Mouse (Mus musculus) MEL (cell line): ENCODE data around the gene Ube2m. TPM values are rescaled to one million over a fixed set of nuclear protein-coding genes. Genes with fewer than 3 reads are reported as not detected.

Experiments used
- DNase-seq: peaks from one replicate; pipeline ENCODE4 v3.0.0; 2011; ENCODE audit warnings: low read depth, low spot score
- H3K27ac ChIP-seq: 2 replicates; pipeline ENCODE4 v1.5.1; 2012; ENCODE audit warnings: low read depth, mild to moderate bottlenecking, control low read depth, low read length, moderate library complexity; ENCODE audit not compliant: control insufficient read depth
- H3K27me3 ChIP-seq, 2 experiments: fragments of 150-350 bp in 1 of 2; sonication (generic) in 1 of 2; 2 replicates each; pipeline ENCODE4 v1.6.1; 2012; ENCODE audit warnings: low read length in 2 of 2, mild to moderate bottlenecking in 2 of 2, improper control_type of control experiment in 1 of 2, moderate library complexity in 1 of 2; ENCODE audit not compliant: insufficient read depth in 2 of 2, control insufficient read depth in 1 of 2
- H3K36me3 ChIP-seq, 2 experiments: 2 replicates each; pipeline ENCODE4 v1.6.1; 2012 to 2014; ENCODE audit warnings: low read length in 2 of 2, improper control_type of control experiment in 1 of 2, inconsistent platforms in 1 of 2, mild to moderate bottlenecking in 1 of 2; ENCODE audit not compliant: insufficient read depth in 2 of 2, control insufficient read depth in 1 of 2
- H3K4me1 ChIP-seq, 2 experiments: fragments of 150-350 bp in 1 of 2; sonication (generic) in 1 of 2; 2 replicates each; pipeline ENCODE4 v1.6.1; 2012; ENCODE audit warnings: low read length in 2 of 2, improper control_type of control experiment in 1 of 2, mild to moderate bottlenecking in 1 of 2; ENCODE audit not compliant: insufficient read depth in 2 of 2, control insufficient read depth in 1 of 2
- H3K4me3 ChIP-seq, 2 experiments: fragments of 150-350 bp in 1 of 2; sonication (generic) in 1 of 2; 2 replicates each; pipeline ENCODE4 v1.5.1; 2012; ENCODE audit warnings: low read depth in 2 of 2, low read length in 2 of 2, mild to moderate bottlenecking in 2 of 2, moderate library complexity in 2 of 2, control low read depth in 1 of 2, improper control_type of control experiment in 1 of 2; ENCODE audit not compliant: control insufficient read depth in 1 of 2, insufficient read depth in 1 of 2
- H3K79me2 ChIP-seq: 2 replicates; pipeline ENCODE4 v1.6.1; 2012; ENCODE audit warnings: mild to moderate bottlenecking, low read length, moderate library complexity; ENCODE audit not compliant: control insufficient read depth, poor library complexity, insufficient read depth
- H3K9ac ChIP-seq: 2 replicates; pipeline ENCODE4 v1.6.1; 2012; ENCODE audit warnings: low read depth, mild to moderate bottlenecking, control low read depth, low read length, moderate library complexity; ENCODE audit not compliant: control insufficient read depth, poor library complexity, severe bottlenecking
- H3K9me3 ChIP-seq: fragments of 150-350 bp; sonication (generic); replicated peaks from 2 replicates; pipeline ENCODE4 v1.6.1; 2012; ENCODE audit warnings: mild to moderate bottlenecking, low read length, improper control_type of control experiment, moderate library complexity; ENCODE audit not compliant: insufficient read depth
- CHD2 ChIP-seq: IDR thresholded peaks from 2 replicates; pipeline ENCODE4 v1.6.1; 2011; ENCODE audit warnings: low read length, improper control_type of control experiment
- ELF1 ChIP-seq: IDR thresholded peaks from 2 replicates; pipeline ENCODE4 v1.6.1; 2014; ENCODE audit warnings: low read depth, mild to moderate bottlenecking, inconsistent platforms, low read length, improper control_type of control experiment, moderate library complexity
- EP300 ChIP-seq, 2 experiments: IDR thresholded peaks; 2 replicates each; pipeline ENCODE4 v1.6.1; 2011; ENCODE audit warnings: improper control_type of control experiment in 2 of 2, low read length in 2 of 2, low read depth in 1 of 2, mild to moderate bottlenecking in 1 of 2
- MAX ChIP-seq: IDR thresholded peaks from 2 replicates; pipeline ENCODE4 v1.6.1; 2011; ENCODE audit warnings: low read length, improper control_type of control experiment
- MXI1 ChIP-seq: IDR thresholded peaks from 2 replicates; pipeline ENCODE4 v1.6.1; 2011; ENCODE audit warnings: mild to moderate bottlenecking, low read depth, low read length, improper control_type of control experiment
- MYC ChIP-seq: IDR thresholded peaks from 2 replicates; pipeline ENCODE4 v1.6.1; 2011; ENCODE audit warnings: low read depth, mild to moderate bottlenecking, low read length, improper control_type of control experiment, moderate library complexity
- NELFE ChIP-seq: IDR thresholded peaks from 2 replicates; pipeline ENCODE4 v1.6.1; 2011; ENCODE audit warnings: low read depth, low read length, improper control_type of control experiment
- POLR2A ChIP-seq, 2 experiments: IDR thresholded peaks; 2 replicates each; pipeline ENCODE4 v1.6.1; 2011 to 2012; ENCODE audit warnings: low read length in 2 of 2, mild to moderate bottlenecking in 2 of 2, control low read depth in 1 of 2, improper control_type of control experiment in 1 of 2, low read depth in 1 of 2, moderate library complexity in 1 of 2; ENCODE audit not compliant: control insufficient read depth in 1 of 2, insufficient read depth in 1 of 2, poor library complexity in 1 of 2
- POLR2AphosphoS2 ChIP-seq: IDR thresholded peaks from 2 replicates; pipeline ENCODE4 v1.6.1; 2011; ENCODE audit warnings: low read length, improper control_type of control experiment
- POLR2AphosphoS5 ChIP-seq: IDR thresholded peaks from 2 replicates; pipeline ENCODE4 v1.6.1; 2012; ENCODE audit warnings: low read depth, borderline replicate concordance, mild to moderate bottlenecking, inconsistent platforms, low read length, moderate library complexity, mixed read lengths
- RCOR1 ChIP-seq: IDR thresholded peaks from 2 replicates; pipeline ENCODE4 v1.6.1; 2012; ENCODE audit warnings: low read depth, mild to moderate bottlenecking, inconsistent platforms, low read length, improper control_type of control experiment
- SIN3A ChIP-seq: IDR thresholded peaks from 2 replicates; pipeline ENCODE4 v1.6.1; 2012; ENCODE audit warnings: low read length, improper control_type of control experiment, inconsistent platforms
- SMC3 ChIP-seq: IDR thresholded peaks from 2 replicates; pipeline ENCODE4 v1.6.1; 2011; ENCODE audit warnings: low read depth, low read length, improper control_type of control experiment
- TBP ChIP-seq: IDR thresholded peaks from 2 replicates; pipeline ENCODE4 v1.8.0; 2011; ENCODE audit warnings: low read depth, low read length, improper control_type of control experiment
- TCF12 ChIP-seq: IDR thresholded peaks from 2 replicates; pipeline ENCODE4 v1.6.1; 2014; ENCODE audit warnings: low read depth, mild to moderate bottlenecking, inconsistent platforms, low read length, improper control_type of control experiment, moderate library complexity
- USF1 ChIP-seq: IDR thresholded peaks from 2 replicates; pipeline ENCODE4 v1.6.1; 2014; ENCODE audit warnings: low read depth, mild to moderate bottlenecking, inconsistent platforms, low read length, improper control_type of control experiment, moderate library complexity
- ZKSCAN1 ChIP-seq: IDR thresholded peaks from 2 replicates; pipeline ENCODE4 v1.6.1; 2012; ENCODE audit warnings: low read depth, mild to moderate bottlenecking, inconsistent platforms, low read length, improper control_type of control experiment, moderate library complexity
- polyA plus RNA-seq, 2 experiments: library from polyadenylated mRNA; stranded (reverse) in 1 of 2; unstranded in 1 of 2; fragments of >175 nt in 1 of 2; fragments of >200 nt in 1 of 2; gene quantifications; 2 replicates each; pipeline versions ENCODE4 v1.2.1 to v1.2.4; 2012; ENCODE audit warnings: low replicate concordance in 2 of 2, low read depth in 1 of 2; ENCODE audit not compliant: insufficient read length in 2 of 2, insufficient read depth in 1 of 2, missing spikeins in 1 of 2
- total RNA-seq: library from RNA; depleted of rRNA; stranded (reverse); fragments of 300-350 nt; gene quantifications from 2 replicates; pipeline ENCODE4 v1.2.3, GENCODE M21; 2012

Gene Ube2m
- total and polyA plus RNA-seq, 3 experiments, result 134 to 336 TPM; not detected in 1

GRCm38 (mm10) chr7:13023928-13024731, 13.9 kb downstream of the Ube2m start (continued):
- 0 out of 2 replicates have a peak, but pooled peaks have one; percentile 66 for TF ChIP-seq POLR2AphosphoS5
- peak in 1 of 2 experiments; percentile 29; a peak in 2 of 4 replicates for TF ChIP-seq EP300 (IDR thresholded peaks at IDR 0.05; ENCODE audit: low read depth in 1 of 2, low read length in 2 of 2)
- peak; percentile 85 for TF ChIP-seq MAX
- peak; percentile 95 for TF ChIP-seq POLR2AphosphoS2
- TF ChIP-seq ZKSCAN1, result no peak
- TF ChIP-seq TBP, result peak; percentile 36; the same call in 1 of the 2 replicates

DNA sequence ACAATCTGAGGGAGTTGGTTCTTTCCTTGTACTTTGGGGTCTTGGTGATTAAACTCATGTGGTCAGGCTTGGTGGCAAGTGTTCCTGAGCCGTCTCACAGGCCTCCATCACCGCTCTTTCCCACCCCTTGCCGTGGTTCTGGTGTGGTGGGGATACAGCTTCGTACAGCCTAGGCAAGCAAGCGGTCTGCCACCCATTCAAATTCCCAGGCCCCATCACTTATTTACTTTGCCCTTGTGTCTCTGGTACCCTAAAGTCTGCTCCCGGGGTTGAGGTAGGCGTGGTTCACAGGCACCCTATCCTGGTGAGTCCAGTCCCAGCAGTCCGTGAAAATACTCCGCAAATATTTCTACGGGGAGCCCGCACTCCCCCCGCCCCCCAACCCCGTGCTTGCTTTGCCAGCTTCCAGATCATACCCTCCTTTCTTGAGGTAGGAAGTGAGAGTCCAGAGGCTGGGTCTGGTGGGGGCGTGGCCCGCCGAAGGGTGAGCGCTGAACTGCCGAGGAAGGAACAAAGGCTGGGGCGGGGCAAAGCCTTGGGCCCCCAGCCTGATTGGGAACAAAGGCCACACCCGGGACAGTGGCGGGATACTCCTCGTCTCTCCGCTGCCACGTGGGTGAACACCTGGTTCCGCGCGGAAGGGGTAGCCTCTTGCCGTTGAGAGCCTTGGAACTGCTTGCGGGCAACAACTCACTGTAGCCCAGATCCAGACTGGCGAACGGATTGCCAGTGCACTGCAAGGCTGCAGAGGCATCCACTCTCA, 15.1 kb downstream of the Ube2m start:
- TF ChIP-seq TCF12 (0 out of 2 replicates have a peak, but pooled peaks have one; percentile 24), MXI1 (peak; percentile 94), SMC3 (no peak), CHD2 (no peak), RCOR1 (no peak), EP300 (IDR thresholded peaks at IDR 0.05; ENCODE audit: low read depth in 1 of 2, low read length in 2 of 2) (peak in 1 of 2 experiments; percentile 19; a peak in 1 of 4 replicates), ELF1 (0 out of 2 replicates have a peak, but pooled peaks have one; percentile 28), SIN3A (peak; percentile 69; the same call in 1 of the 2 replicates), POLR2AphosphoS2 (no peak), MAX (peak; percentile 98), USF1 (peak; percentile 73), POLR2A (IDR thresholded peaks at IDR 0.05; ENCODE audit: control insufficient read depth in 1 of 2, insufficient read depth in 1 of 2, low read depth in 1 of 2, low read length in 2 of 2, poor library complexity in 1 of 2) (peak in 1 of 2 experiments; percentile 45; a peak in 2 of 4 replicates), NELFE (peak; percentile 52), MYC (peak; percentile 74; the same call in 1 of the 2 replicates)
- peak overlapping the region; percentile 85 for H3K27ac ChIP-seq
- peak overlapping the region; percentile 66 for H3K9ac ChIP-seq
- H3K27me3 ChIP-seq, result peaks cover 2 to 10% of the 10 kb centered on the region in 2 experiments; a peak in 3 of 4 replicates
- peak; percentile 93 for DNase-seq
- peaks cover 21 to 22% of the 10 kb centered on the region in 2 experiments for H3K36me3 ChIP-seq
- peaks cover 2 to 23% of the 10 kb centered on the region in 2 experiments; a peak in 3 of 4 replicates for H3K4me1 ChIP-seq
- H3K9me3 ChIP-seq, result no peaks in the 10 kb centered on the region
- H3K79me2 ChIP-seq, result peaks cover 32% of the 10 kb centered on the region
- peak overlapping the region; percentile 82 to 86 for H3K4me3 ChIP-seq
